Mouse (Mus musculus) lung, adult 2 months (tissue): Measurements from ENCODE around the gene Rgn. TPM values are rescaled to one million over a fixed set of nuclear protein-coding genes. Genes with fewer than 3 reads are reported as not detected.
A peak's percentile ranks its signal among the peaks of the same experiment; 100 is the strongest.

Experiments used
- DNase-seq: peaks from one replicate; pipeline ENCODE4 v3.0.0; 2022
- H3K4me1 ChIP-seq: fragments of 200-500 bp; 2 replicates; pipeline ENCODE4 v1.6.1; 2011; ENCODE audit warnings: low read length; ENCODE audit not compliant: control insufficient read depth, insufficient read depth
- H3K4me3 ChIP-seq: fragments of 200-500 bp; replicated peaks from 2 replicates; pipeline ENCODE3; 2011; ENCODE audit warnings: low read depth, mild to moderate bottlenecking, control low read depth, low read length; ENCODE audit errors: extremely low read depth
- CTCF ChIP-seq: fragments of 200-500 bp; IDR thresholded peaks from 2 replicates; pipeline ENCODE4 v1.5.1; 2011; ENCODE audit warnings: mild to moderate bottlenecking, low read length, control low read depth; ENCODE audit not compliant: insufficient read depth
- POLR2A ChIP-seq: fragments of 200-500 bp; IDR thresholded peaks from 2 replicates; pipeline ENCODE4 v1.6.1; 2011; ENCODE audit warnings: low read depth, mild to moderate bottlenecking, control low read depth, low read length, borderline replicate concordance; ENCODE audit errors: extremely low read depth
- WGBS: fragments of 180-500 bp; shearing (Covaris S2); methylation state at CpG from one replicate; pipeline ENCODE4 v1.1.7; 2018; 5-methylcytosine and 5-hydroxymethylcytosine counted together
- polyA plus RNA-seq: library from polyadenylated mRNA; depleted of rRNA; stranded (reverse); fragments of >200 nt; gene quantifications from 2 replicates; pipeline ENCODE4 v1.2.3, GENCODE M21; 2012; rRNA removed

Gene Rgn
- 0.07 and 0.30 TPM in 2 replicates for polyA plus RNA-seq

GRCm38 (mm10) chrX:20549532-20549931, at the start of gene Rgn:
Gene Rgn, plus strand, starts transcription at chrX:20549787.
- whole genome bisulfite sequencing: 64% methylated on average over 3 of the region's 3 CpGs
- Histone ChIP-seq H3K4me1 (no peaks in the 10 kb centered on the region), H3K4me3 (no peak within 1 kb of the TSS)
- no peak for DNase-seq
- TF ChIP-seq CTCF: no peak
- TF ChIP-seq POLR2A: no peak

GRCm38 (mm10) chrX:20520290-20520939, 29.2 kb upstream of the Rgn start:
- no peaks in the 10 kb centered on the region for H3K4me1 ChIP-seq
- no peak for DNase-seq
- 76% methylated on average over 7 of the region's 7 CpGs for WGBS
- H3K4me3 ChIP-seq: no peak overlapping the region
- no peak for TF ChIP-seq CTCF

GRCm38 (mm10) chrX:20521578-20521977, 28.0 kb upstream of the Rgn start:
- H3K4me3 ChIP-seq: no peak overlapping the region
- TF ChIP-seq CTCF (no peak), POLR2A (no peak)
- no peaks in the 10 kb centered on the region for H3K4me1 ChIP-seq
- DNase-seq: no peak

- Histone ChIP-seq H3K4me1 (no peaks in the 10 kb centered on the region), H3K4me3 (no peak overlapping the region)
- DNase-seq: no peak
- WGBS: 33% methylated on average over 1 of the region's 1 CpGs
- TF ChIP-seq POLR2A (no peak), CTCF (no peak)
Observed at GRCm38 (mm10) chrX:20532621-20533020, 17.0 kb upstream of the Rgn start.

GRCm38 (mm10) chrX:20543867-20544266, 5.7 kb upstream of the Rgn start:
- no peak for TF ChIP-seq CTCF
- no peak for TF ChIP-seq POLR2A
- Histone ChIP-seq H3K4me3 (no peak overlapping the region), H3K4me1 (no peaks in the 10 kb centered on the region)
- WGBS: 69% methylated on average over 3 of the region's 3 CpGs
- no peak for DNase-seq

- H3K4me1 ChIP-seq: no peaks in the 10 kb centered on the region
- 42% methylated on average over 5 of the region's 5 CpGs for WGBS
- DNase-seq: peak; percentile 30
- TF ChIP-seq POLR2A: no peak
- no peak overlapping the region for H3K4me3 ChIP-seq
Observed at GRCm38 (mm10) chrX:20547609-20548008, 2.0 kb upstream of the Rgn start.

GRCm38 (mm10) chrX:20548011-20548879, 1.3 kb upstream of the Rgn start:
- 26% methylated on average over 24 of the region's 24 CpGs for WGBS
- Histone ChIP-seq H3K4me3 (peak overlapping the region; percentile 60), H3K4me1 (no peaks in the 10 kb centered on the region)
- TF ChIP-seq POLR2A: no peak
- TF ChIP-seq CTCF: no peak
- peak; percentile 31 for DNase-seq

GRCm38 (mm10) chrX:20548880-20549440, 627 bp upstream of the Rgn start:
- DNase-seq: no peak
- TF ChIP-seq POLR2A (no peak), CTCF (no peak)
- Histone ChIP-seq H3K4me1 (no peaks in the 10 kb centered on the region), H3K4me3 (no peak overlapping the region)
- 43% methylated on average over 1 of the region's 1 CpGs for WGBS

GRCm38 (mm10) chrX:20552199-20552598, 2.6 kb downstream of the Rgn start:
- H3K4me1 ChIP-seq: no peaks in the 10 kb centered on the region
- TF ChIP-seq CTCF (no peak), POLR2A (no peak)
- no peak overlapping the region for H3K4me3 ChIP-seq
- 70% methylated on average over 2 of the region's 2 CpGs for whole genome bisulfite sequencing
- DNase-seq: no peak
